Mouse (Mus musculus): ENCODE measurements around the gene Rin1. TPM values are rescaled to one million over a fixed set of nuclear protein-coding genes. Genes with fewer than 3 reads are reported as not detected.
"Not testable (repeated sequence)": the region's sequence is repeated elsewhere in the genome, so short reads cannot be mapped to it uniquely, and the experiment has no call there.

Rin1 gene
- polyA plus RNA-seq, 1 experiment = 10.4 TPM

- peak; percentile 49 for DNase-seq
- WGBS = under 1% methylated on average over 68 of the region's 69 CpGs
- no peak for TF ChIP-seq POLR2A (IDR thresholded peaks at IDR 0.05; ENCODE audit: borderline replicate concordance, extremely low read depth, low read depth, low read length)
- TF ChIP-seq CTCF (IDR thresholded peaks at IDR 0.05; ENCODE audit: insufficient read depth, low read length) = no peak
- Histone ChIP-seq H3K4me1 (ENCODE audit: control insufficient read depth, insufficient read depth, low read length) (peaks cover 5% of the 10 kb centered on the region), H3K4me3 (replicated peaks; ENCODE audit: extremely low read depth, low read depth, low read length) (peak within 1 kb of the TSS; percentile 52)
Observed at GRCm38 (mm10) chr19:5085145-5085863, 35.0 kb downstream of the Rin1 start, which contains the start of gene Tmem151a. Tmem151a (minus strand) TSS chr19:5085531.

DNA sequence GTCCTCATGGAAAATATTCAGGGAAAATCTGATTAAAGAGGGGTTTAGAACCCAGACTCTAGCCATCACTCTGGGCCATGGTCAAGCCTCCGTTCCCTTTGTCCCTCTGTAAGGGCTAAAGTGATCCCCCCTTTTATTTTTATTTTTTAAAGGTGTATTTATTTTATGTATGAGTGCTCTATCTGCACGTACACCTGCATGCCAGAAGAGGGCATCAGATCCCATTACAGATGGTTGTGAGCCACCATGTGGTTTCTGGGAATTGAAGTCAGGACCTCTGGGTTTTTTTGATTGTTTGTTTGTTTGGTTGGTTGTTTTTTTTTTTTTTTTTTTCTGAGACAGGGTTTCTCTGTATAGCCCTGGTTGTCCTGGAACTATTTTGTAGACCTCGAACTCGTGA, 36.3 kb downstream of the Rin1 start:
- WGBS = 51% methylated on average over 4 of the region's 4 CpGs
- H3K4me1 ChIP-seq (ENCODE audit: control insufficient read depth, insufficient read depth, low read length); DNase-seq; H3K4me3 ChIP-seq (replicated peaks; ENCODE audit: extremely low read depth, low read depth, low read length): not testable (repeated sequence)

DNA sequence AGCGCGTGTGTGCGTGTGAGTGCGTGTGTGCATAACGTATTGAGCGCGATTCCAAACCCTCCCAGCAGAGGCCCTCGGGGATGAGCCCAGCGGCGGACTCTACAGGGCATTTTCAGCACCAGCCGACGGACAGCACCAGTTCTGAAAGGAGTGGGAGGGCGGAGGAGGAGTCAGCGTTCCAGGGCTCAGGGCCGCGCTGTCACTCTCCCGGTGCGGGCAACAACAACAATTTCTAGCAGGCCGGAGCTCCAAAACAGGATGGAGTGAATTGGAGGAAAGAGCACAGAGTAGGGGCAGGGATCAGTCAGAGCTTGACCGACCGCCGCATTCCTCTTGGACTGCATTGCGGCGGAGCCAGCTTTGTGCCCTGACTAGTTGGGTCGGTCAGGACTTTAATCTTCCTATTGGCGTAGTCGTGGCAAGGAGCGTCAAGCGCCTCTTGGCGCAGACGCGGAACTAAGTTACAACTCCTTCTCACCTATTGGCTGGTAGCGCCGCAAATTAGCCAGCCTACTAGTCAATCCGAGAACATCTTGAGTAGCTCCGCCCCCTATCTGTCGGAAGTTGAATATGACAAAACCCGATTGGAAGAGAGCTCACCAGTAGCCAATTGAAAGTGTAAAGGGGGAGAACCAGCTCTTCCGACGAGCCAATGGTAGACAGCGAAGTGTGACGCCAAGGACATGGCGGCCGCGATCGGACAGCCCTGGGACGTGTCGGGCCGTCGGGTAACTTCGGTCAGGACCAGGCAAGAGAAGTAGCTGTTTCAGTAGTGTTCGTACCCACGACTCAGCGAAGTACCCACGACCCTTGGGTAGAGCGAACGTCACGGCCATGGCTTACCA, 37.8 kb downstream of the Rin1 start, which contains the start of gene Yif1a:
Gene Yif1a, plus strand, starts transcription at position 655 of the 845 bp plus-strand sequence.
- peak; percentile 95 for TF ChIP-seq POLR2A (IDR thresholded peaks at IDR 0.05; ENCODE audit: borderline replicate concordance, extremely low read depth, low read depth, low read length)
- peak; percentile 55 for TF ChIP-seq CTCF (IDR thresholded peaks at IDR 0.05; ENCODE audit: insufficient read depth, low read length)
- peaks cover 5% of the 10 kb centered on the region for H3K4me1 ChIP-seq (ENCODE audit: control insufficient read depth, insufficient read depth, low read length)
- H3K4me3 ChIP-seq (replicated peaks; ENCODE audit: extremely low read depth, low read depth, low read length) = peak within 1 kb of the TSS; percentile 99
- DNase-seq = peak; percentile 92
- WGBS = under 1% methylated on average over 58 of the region's 58 CpGs

DNA sequence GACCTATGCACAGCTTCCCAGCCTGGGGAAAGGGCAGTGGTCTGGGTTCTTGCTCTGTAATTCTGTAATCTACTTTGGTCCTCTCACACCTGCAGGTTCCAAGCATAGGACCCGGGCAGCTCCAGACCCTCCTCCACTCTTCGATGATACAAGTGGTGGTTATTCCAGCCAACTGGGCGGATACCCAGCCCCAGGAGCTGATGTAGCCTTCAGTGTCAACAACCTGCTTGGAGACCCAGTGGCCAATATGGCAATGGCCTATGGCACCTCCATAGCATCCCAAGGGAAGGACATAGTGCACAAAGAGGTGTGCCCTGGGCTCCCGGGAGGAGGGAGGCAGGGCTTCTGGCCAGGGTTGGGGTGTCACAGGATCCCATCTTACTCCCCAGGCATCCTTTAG, 39.0 kb downstream of the Rin1 start:
- 90% methylated on average over 4 of the region's 4 CpGs for WGBS
- DNase-seq = no peak
- no peak overlapping the region for H3K4me3 ChIP-seq (replicated peaks; ENCODE audit: extremely low read depth, low read depth, low read length)
- H3K4me1 ChIP-seq (ENCODE audit: control insufficient read depth, insufficient read depth, low read length) = peaks cover 6% of the 10 kb centered on the region
- TF ChIP-seq CTCF (IDR thresholded peaks at IDR 0.05; ENCODE audit: insufficient read depth, low read length) (no peak), POLR2A (IDR thresholded peaks at IDR 0.05; ENCODE audit: borderline replicate concordance, extremely low read depth, low read depth, low read length) (no peak)

DNA sequence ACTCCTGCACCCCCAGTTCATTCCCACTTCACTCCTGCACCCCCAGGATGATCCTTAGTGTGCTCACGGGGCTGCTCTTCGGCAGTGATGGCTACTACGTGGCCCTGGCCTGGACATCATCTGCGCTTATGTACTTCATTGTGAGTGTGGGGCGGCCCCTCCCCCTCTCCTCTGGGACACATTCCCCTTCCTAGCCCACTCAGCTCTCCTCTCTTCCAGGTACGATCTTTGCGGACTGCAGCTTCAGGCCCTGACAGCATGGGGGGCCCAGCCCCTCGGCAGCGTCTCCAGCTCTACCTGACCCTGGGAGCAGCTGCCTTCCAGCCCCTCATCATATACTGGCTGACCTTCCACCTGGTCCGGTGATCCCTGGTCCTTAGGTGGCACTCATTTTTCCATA, 41.8 kb downstream of the Rin1 start:
- TF ChIP-seq CTCF (IDR thresholded peaks at IDR 0.05; ENCODE audit: insufficient read depth, low read length) (no peak), POLR2A (IDR thresholded peaks at IDR 0.05; ENCODE audit: borderline replicate concordance, extremely low read depth, low read depth, low read length) (no peak)
- 91% methylated on average over 10 of the region's 10 CpGs for WGBS
- H3K4me1 ChIP-seq (ENCODE audit: control insufficient read depth, insufficient read depth, low read length) = peaks cover 6% of the 10 kb centered on the region
- H3K4me3 ChIP-seq (replicated peaks; ENCODE audit: extremely low read depth, low read depth, low read length) = no peak overlapping the region
- no peak for DNase-seq

DNA sequence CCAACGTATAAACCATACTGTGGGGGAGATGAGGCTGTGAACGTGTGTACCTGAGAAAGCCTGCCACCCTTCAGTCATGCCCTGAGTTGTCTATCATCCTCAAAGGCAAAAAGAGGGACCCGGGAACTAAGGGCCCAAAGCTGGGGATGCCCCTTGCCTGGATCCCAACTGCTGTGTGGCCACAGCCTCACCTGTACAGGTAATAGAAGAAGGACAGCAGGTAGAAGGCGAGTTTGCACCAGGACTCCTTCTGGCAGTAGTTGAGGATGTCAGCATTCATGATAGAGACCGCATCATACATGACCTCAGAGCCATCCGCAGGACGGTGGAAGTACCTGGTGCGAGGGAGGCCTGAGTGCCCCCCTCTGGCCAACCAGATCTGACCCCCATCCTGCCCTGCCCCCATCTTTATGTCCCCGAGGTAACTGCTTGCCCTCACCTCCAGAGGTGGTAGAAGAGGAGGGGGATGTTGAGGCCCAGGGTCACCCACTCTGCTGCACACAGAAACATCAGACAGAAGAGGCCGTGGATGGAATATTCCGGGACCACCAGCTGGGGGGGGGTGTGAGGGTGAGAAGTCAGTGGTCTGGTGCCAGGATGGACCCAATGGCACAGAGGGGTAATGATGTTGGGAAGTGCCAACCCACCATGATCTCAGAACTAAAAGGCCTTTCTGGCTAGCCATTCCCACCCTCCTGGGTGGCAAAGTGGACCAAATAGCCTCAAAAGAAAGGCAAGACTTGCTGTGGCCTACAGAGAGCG, 43.4 kb downstream of the Rin1 start:
- TF ChIP-seq CTCF (IDR thresholded peaks at IDR 0.05; ENCODE audit: insufficient read depth, low read length) (no peak), POLR2A (IDR thresholded peaks at IDR 0.05; ENCODE audit: borderline replicate concordance, extremely low read depth, low read depth, low read length) (no peak)
- no peak for DNase-seq
- WGBS = 71% methylated on average over 12 of the region's 12 CpGs
- Histone ChIP-seq H3K4me3 (replicated peaks; ENCODE audit: extremely low read depth, low read depth, low read length) (no peak overlapping the region), H3K4me1 (ENCODE audit: control insufficient read depth, insufficient read depth, low read length) (peaks cover 9% of the 10 kb centered on the region)

GRCm38 (mm10) chr19:5094243-5094632, 44.0 kb downstream of the Rin1 start:
- TF ChIP-seq POLR2A (IDR thresholded peaks at IDR 0.05; ENCODE audit: borderline replicate concordance, extremely low read depth, low read depth, low read length) = peak; percentile 11; the same call in 1 of the 2 replicates
- TF ChIP-seq CTCF (IDR thresholded peaks at IDR 0.05; ENCODE audit: insufficient read depth, low read length) = peak; percentile 66
- Histone ChIP-seq H3K4me3 (replicated peaks; ENCODE audit: extremely low read depth, low read depth, low read length) (no peak overlapping the region), H3K4me1 (ENCODE audit: control insufficient read depth, insufficient read depth, low read length) (peaks cover 6% of the 10 kb centered on the region)
- peak; percentile 88 for DNase-seq
- 2% methylated on average over 21 of the region's 21 CpGs for WGBS

GRCm38 (mm10) chr19:5094746-5095417, 44.6 kb downstream of the Rin1 start:
- WGBS = 40% methylated on average over 11 of the region's 11 CpGs
- TF ChIP-seq CTCF (IDR thresholded peaks at IDR 0.05; ENCODE audit: insufficient read depth, low read length) (no peak), POLR2A (IDR thresholded peaks at IDR 0.05; ENCODE audit: borderline replicate concordance, extremely low read depth, low read depth, low read length) (no peak)
- peaks cover 6% of the 10 kb centered on the region for H3K4me1 ChIP-seq (ENCODE audit: control insufficient read depth, insufficient read depth, low read length)

More at GRCm38 (mm10) chr19:5094746-5095417, 44.6 kb downstream of the Rin1 start:
- H3K4me3 ChIP-seq (replicated peaks; ENCODE audit: extremely low read depth, low read depth, low read length) = no peak overlapping the region
- DNase-seq = no peak

Measured in lung, adult 2 months (tissue).